Mouse (Mus musculus) bone marrow, adult 2 months (tissue): Measurements from ENCODE around the gene Prr7.

Source experiments
- CTCF ChIP-seq: fragments of 200-500 bp; IDR thresholded peaks from 2 replicates; pipeline ENCODE4 v1.5.1; 2011; ENCODE audit warnings: low read length, control low read depth; ENCODE audit not compliant: control insufficient read depth, insufficient read depth
- POLR2A ChIP-seq: fragments of 200-500 bp; IDR thresholded peaks from 2 replicates; pipeline ENCODE4 v1.6.1; 2011; ENCODE audit warnings: low read depth, mild to moderate bottlenecking, control low read depth, low read length, borderline replicate concordance; ENCODE audit not compliant: control insufficient read depth

DNA sequence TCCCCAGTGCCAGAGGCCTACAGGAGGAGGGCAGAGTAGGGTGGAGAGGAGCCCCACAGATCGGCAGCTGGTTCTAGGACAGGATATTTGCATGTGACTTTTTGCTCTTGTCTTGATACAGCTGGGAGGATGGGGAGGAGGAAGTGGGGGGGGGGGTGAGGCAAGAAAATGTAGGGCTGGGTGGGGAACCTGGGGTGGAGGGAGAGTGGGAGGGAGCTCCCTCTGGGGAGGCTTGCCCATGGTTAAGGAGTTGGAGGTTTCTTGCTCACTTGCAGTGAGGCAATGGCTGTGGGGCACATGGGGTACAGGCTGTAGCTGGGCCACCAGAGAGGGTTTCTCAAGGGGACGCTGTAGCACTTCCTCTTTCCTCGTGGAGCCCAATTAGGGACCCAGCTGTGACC, 16.5 kb upstream of the Prr7 start:
- TF ChIP-seq CTCF = no peak
- TF ChIP-seq POLR2A = 0 out of 2 replicates have a peak, but pooled peaks have one; percentile 22
